Mouse (Mus musculus) midbrain, embryonic 10.5 days (tissue): ENCODE data around the gene 1700011M02Rik. TPM values are rescaled to one million over a fixed set of nuclear protein-coding genes. Genes with fewer than 3 reads are reported as not detected.
A peak's percentile ranks its signal among the peaks of the same experiment; 100 is the strongest.
"Not testable (repeated sequence)": the region's sequence is repeated elsewhere in the genome, so short reads cannot be mapped to it uniquely, and the experiment has no call there.

ENCODE experiments used
- DNase-seq: peaks from one replicate; pipeline ENCODE4 v3.0.0-alpha.2; 2017; ENCODE audit warnings: low spot score
- H3K27ac ChIP-seq: fragments of 300-500 bp; sonication (generic); replicated peaks from 2 replicates; pipeline ENCODE4 v1.5.1; 2016; ENCODE audit warnings: mild to moderate bottlenecking
- H3K27me3 ChIP-seq: fragments of 300-500 bp; sonication (generic); 2 replicates; pipeline ENCODE4 v1.6.1; 2016; ENCODE audit warnings: low read depth, mild to moderate bottlenecking; ENCODE audit not compliant: poor library complexity, severe bottlenecking
- H3K36me3 ChIP-seq: fragments of 300-500 bp; sonication (generic); 2 replicates; pipeline ENCODE4 v1.6.1; 2016; ENCODE audit warnings: mild to moderate bottlenecking, moderate library complexity
- H3K4me1 ChIP-seq: fragments of 300-500 bp; sonication (generic); 2 replicates; pipeline ENCODE4 v1.6.1; 2016
- H3K4me3 ChIP-seq: fragments of 300-500 bp; sonication (generic); 2 replicates; pipeline ENCODE4 v1.5.1; 2016; ENCODE audit warnings: mild to moderate bottlenecking, moderate library complexity
- H3K9me3 ChIP-seq: fragments of 300-500 bp; sonication (generic); replicated peaks from 2 replicates; pipeline ENCODE4 v1.6.1; 2016; ENCODE audit warnings: mild to moderate bottlenecking
- WGBS: fragments of 180-500 bp; shearing (Covaris S2); methylation state at CpG from one replicate; pipeline ENCODE4 v1.1.7; 2016; 5-methylcytosine and 5-hydroxymethylcytosine counted together
- polyA plus RNA-seq: library from polyadenylated mRNA; unstranded; fragments of >200 nt; fragmentation: Nextera tagmentation; extraction: Ambion mirVana; gene quantifications from 2 replicates; pipeline ENCODE4 v1.2.1, GENCODE M21; 2016

The 1700011M02Rik gene
- polyA plus RNA-seq: not detected in 2 replicates

DNA sequence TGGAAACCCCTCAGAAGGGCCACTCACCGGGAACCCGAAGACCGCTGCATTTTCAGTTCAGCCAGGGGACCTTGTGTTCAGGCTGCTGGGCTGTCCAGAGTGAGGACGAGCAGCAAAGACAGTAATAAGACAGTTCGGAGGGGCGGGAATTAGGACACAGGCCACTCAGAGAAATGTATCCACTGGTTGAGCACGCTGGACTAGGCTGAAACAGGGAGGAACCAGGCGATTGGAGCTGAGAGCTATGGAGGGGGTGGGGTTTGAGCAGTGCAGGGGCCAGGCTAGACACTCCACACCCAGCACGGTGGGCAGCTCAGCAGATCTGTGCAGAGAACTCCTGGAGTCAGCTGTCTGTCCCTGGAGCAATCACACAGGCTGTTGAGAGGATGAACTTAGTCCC is at the start of gene 1700011M02Rik, which contains the start of gene Dmrtc1a:
Gene 1700011M02Rik, plus strand, starts transcription at position 319 of the 400 bp plus-strand sequence.
Gene Dmrtc1a, minus strand, starts transcription at position 101 of the 400 bp plus-strand sequence.
- not testable (repeated sequence) for H3K4me3 ChIP-seq, DNase-seq, H3K9me3 ChIP-seq, H3K36me3 ChIP-seq, H3K4me1 ChIP-seq, H3K27ac ChIP-seq
- 89% methylated on average over 8 of the region's 9 CpGs for WGBS
- peaks cover 84% of the 10 kb centered on the region for H3K27me3 ChIP-seq

DNA sequence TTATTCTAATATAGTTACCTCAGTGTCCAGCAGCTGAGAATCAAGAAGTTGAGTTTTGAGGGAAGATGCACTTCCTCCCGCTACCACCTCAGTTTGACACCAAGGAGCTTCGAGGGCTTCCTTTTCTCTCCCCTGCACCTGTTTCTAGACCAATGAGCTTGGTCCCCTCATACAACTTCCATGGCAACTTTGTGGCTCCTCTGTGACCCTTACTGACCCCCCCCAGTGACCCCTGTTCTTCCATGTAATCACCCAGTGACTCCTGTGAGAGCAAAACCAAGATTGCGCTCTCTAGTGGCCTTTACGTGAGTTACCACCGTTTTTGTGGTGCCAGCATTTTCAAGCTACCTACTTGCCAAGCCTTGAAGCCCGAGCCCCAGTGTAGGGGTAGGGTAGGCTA is 40.8 kb upstream of the 1700011M02Rik start, which contains the start of gene 1700031F05Rik:
Gene 1700031F05Rik, minus strand, starts transcription at position 101 of the 400 bp plus-strand sequence.
- WGBS: 84% methylated on average over 6 of the region's 6 CpGs
- Histone ChIP-seq H3K27me3 (peaks cover 58% of the 10 kb centered on the region), H3K36me3 (no peaks in the 10 kb centered on the region), H3K27ac (no peak within 1 kb of the TSS), H3K4me3 (no peak within 1 kb of the TSS), H3K4me1 (no peaks in the 10 kb centered on the region), H3K9me3 (no peaks in the 10 kb centered on the region)
- no peak for DNase-seq

DNA sequence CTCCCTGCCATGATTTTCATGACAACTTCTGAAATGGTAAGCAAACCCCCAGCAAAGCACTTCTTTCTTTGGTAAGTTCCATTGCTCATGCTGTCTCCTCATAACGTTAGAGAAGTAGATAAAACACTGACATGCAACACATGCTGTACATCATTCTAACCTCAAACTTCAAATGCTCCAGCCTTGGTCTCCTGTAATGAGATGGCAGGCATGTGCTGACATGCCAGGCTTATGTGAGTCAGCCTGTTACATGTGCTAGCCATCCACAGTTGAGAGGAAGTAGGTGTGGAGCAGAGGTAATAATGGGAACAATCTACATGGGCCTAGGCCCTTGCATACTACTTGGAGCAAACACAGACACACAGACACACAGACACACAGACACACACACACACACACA is 6.1 kb downstream of the 1700011M02Rik start:
- not testable (repeated sequence) for H3K9me3 ChIP-seq, H3K36me3 ChIP-seq, H3K27ac ChIP-seq, DNase-seq, H3K4me3 ChIP-seq, H3K4me1 ChIP-seq
- H3K27me3 ChIP-seq: peaks cover 70% of the 10 kb centered on the region
- 83% methylated on average over 1 of the region's 1 CpGs for WGBS

DNA sequence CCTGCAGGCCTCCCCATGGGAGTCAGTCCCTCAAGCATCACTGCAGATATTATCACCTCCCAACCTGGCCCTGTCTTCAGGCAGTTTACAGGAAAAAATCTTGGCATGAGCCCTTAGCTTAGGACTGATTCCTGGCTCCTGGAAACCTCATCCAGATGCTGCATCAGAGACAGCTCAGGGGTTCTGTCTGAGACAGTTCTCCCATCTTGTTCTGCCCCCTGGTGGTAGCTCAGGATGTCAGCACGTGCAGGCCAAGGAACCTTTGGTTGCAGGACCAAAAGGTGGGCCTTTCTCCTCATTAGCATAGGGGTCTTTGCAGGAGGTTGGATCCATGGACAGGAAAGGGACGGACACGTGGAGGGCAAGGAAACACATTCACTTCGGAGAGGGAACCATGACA is 18.0 kb downstream of the 1700011M02Rik start:
- H3K27ac ChIP-seq, H3K9me3 ChIP-seq, H3K4me3 ChIP-seq, H3K36me3 ChIP-seq, H3K4me1 ChIP-seq: not testable (repeated sequence)
- H3K27me3 ChIP-seq: peaks cover 41% of the 10 kb centered on the region
- peak; percentile 18 for DNase-seq
- 24% methylated on average over 4 of the region's 4 CpGs for WGBS

DNA sequence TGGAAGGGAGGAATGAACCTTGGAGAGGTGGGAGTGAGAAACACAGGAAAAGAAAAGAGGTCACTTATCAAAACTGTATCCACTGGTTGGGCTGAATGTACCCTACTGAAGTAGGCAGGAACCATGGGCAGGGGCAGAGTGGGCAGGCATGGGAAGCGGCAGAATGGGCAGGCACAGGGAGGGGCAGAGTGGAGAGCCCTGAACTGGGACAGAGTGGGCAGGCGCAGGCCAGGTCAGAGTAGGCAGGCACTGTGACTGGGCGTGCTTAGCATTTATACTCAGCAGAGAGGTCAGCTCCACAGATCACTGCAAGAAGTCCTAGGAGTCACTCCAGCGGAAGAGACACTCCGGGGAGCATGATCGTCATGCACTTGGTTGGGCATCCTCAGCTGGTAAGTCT is 19.4 kb downstream of the 1700011M02Rik start, which contains the start of gene 1700018G05Rik:
Gene 1700018G05Rik, plus strand, starts transcription at position 301 of the 400 bp plus-strand sequence.
- WGBS: 97% methylated on average over 6 of the region's 6 CpGs
- not testable (repeated sequence) for H3K4me3 ChIP-seq, H3K4me1 ChIP-seq, H3K27ac ChIP-seq, H3K36me3 ChIP-seq, DNase-seq, H3K9me3 ChIP-seq
- peaks cover 35% of the 10 kb centered on the region for H3K27me3 ChIP-seq

DNA sequence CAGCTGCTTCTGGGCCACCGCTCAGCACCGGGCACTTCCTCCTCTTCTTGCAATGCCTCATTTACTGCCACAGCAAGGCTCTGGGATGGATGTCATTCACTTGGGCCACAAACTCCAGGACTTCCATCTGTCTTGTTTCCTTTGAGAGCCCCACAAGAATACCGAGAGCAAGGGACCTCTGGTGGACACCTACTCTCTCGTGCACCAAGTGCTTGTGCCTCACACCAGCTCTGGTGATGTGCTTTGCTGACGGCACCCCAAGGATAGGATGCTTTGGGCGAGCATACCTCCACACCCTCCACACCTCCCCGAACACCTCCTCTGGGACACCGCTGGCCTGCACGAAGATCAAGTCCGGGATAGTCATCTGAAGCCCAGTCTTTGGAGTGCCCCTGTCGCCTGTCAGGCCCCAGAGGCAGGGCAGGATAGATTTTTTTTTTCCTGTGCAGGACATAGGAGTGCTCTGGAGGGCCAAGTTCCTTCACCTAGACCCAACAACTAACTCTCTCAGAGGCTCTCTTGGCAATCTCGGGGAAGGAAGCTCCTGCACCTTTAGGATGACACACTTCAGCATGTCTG is 24.4 kb downstream of the 1700011M02Rik start:
- H3K27ac ChIP-seq: peak overlapping the region; percentile 86
- H3K9me3 ChIP-seq: no peaks in the 10 kb centered on the region
- 44% methylated on average over 12 of the region's 12 CpGs for WGBS
- no peak for DNase-seq
- H3K36me3 ChIP-seq: no peaks in the 10 kb centered on the region
- H3K4me1 ChIP-seq: no peaks in the 10 kb centered on the region
- peak overlapping the region; percentile 67 for H3K4me3 ChIP-seq
- peaks cover 77% of the 10 kb centered on the region for H3K27me3 ChIP-seq

DNA sequence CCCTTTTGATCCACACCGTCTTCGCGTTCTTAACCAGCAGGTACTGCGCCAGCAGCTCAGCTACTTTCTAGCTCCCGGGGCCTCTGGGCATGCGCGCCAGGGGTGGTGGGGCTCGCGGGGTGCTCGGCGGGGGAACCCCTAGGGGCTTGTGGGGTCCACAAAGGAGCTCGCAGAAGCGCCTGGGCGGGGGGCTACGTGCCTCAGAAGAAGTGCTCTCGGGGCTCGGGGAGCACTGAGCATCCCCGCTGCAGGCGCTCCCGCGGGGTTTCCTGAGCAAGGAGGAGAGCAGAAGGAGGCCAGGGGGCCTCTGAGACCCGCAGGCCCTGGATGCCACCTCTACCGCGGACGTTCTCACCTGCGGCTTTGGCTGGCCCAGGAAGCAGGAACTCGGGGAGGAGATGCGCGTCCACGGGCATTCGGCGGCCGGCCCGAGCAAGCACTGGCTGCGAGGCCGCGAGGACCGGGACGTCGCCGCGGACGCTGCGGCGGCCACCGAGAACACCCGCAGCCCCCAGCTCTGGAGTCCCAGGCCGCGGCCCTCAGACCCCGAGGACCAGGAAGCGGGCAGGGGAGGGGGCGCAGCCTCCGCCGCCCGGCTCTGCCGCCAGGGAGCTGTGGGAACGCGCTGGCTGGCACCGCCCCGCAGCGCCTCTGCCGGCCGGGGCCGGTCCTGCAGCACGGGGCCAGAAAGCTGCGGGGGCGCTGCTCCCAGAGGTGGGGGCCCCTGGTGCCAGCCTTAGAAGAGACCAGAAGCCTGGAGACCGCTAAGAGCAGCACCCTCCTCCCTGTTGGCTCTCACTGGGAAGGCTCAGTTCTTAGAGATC is 25.1 kb downstream of the 1700011M02Rik start:
- 27% methylated on average over 60 of the region's 68 CpGs for WGBS
- peak overlapping the region; percentile 86 for H3K27ac ChIP-seq
- DNase-seq: peak; percentile 64
- peaks cover 77% of the 10 kb centered on the region for H3K27me3 ChIP-seq
- no peaks in the 10 kb centered on the region for H3K4me1 ChIP-seq
- H3K36me3 ChIP-seq: no peaks in the 10 kb centered on the region
- peak overlapping the region; percentile 67 for H3K4me3 ChIP-seq
- H3K9me3 ChIP-seq: no peaks in the 10 kb centered on the region

DNA sequence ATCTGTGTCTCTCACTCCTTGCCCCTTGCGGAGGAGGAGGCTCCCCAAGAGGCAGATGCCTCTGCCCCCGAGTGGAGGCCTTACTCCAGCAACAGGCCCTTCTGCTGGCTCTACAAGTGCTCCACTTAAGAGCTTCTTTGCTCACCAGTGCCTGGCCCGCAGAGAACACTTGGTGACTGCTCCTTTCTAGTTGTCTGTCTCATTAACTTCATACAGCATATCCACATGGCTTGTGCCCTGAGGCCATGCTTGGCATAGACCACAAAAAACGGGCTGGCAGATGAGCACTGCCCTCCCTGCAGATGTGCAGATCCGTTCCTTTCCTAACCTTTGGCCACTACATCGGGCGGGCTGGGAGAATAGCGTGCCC is 25.7 kb downstream of the 1700011M02Rik start:
- WGBS: 63% methylated on average over 8 of the region's 8 CpGs
- H3K36me3 ChIP-seq: no peaks in the 10 kb centered on the region
- peaks cover 74% of the 10 kb centered on the region for H3K27me3 ChIP-seq
- DNase-seq: no peak
- H3K4me3 ChIP-seq: peak overlapping the region; percentile 67
- no peak overlapping the region for H3K27ac ChIP-seq
- no peaks in the 10 kb centered on the region for H3K9me3 ChIP-seq
- H3K4me1 ChIP-seq: no peaks in the 10 kb centered on the region

DNA sequence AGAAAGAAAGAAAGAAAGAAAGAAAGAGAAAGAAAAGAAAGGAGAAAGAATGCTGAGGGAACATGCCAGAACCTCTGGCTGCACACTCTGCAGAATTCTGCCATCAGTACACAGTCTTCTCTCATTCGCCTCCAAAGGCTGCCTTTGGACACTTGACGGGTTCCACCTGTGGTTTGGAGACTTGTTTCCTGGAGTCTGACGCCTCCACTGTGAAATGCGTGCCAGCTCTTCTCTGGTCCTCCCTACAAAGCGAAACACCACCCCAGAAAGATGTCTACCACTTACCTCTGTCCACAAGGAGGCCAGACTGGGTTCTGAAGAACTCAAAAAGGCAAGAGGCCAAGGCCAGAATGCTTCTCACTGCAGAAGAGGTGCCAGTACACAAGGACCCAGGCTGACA is 28.0 kb downstream of the 1700011M02Rik start:
- H3K36me3 ChIP-seq: no peaks in the 10 kb centered on the region
- peaks cover 75% of the 10 kb centered on the region for H3K27me3 ChIP-seq
- H3K9me3 ChIP-seq: no peaks in the 10 kb centered on the region
- no peaks in the 10 kb centered on the region for H3K4me1 ChIP-seq
- H3K4me3 ChIP-seq: no peak overlapping the region
- DNase-seq: no peak
- no peak overlapping the region for H3K27ac ChIP-seq
- WGBS: 85% methylated on average over 5 of the region's 5 CpGs

DNA sequence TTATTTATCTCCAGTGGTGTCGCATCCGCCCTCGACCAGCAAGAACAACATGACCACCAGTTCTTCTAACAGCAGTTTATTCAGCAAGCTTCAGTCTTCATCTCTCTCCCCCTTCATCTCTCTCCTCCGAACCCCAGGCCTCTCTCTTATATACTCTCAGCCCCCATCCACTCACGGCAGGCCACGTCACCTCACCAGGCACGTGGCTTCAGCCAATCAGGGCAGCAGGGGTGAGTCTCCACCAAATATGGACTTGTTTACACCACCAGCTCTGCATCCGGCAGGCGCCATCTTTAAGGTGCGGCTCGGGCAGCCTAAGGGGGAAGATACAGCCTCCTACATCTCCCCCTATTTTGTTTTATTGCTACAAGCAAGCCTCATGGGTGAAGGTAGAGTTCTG is 41.4 kb downstream of the 1700011M02Rik start:
- DNase-seq, H3K4me3 ChIP-seq, H3K4me1 ChIP-seq, H3K9me3 ChIP-seq, H3K27ac ChIP-seq, H3K36me3 ChIP-seq: not testable (repeated sequence)
- H3K27me3 ChIP-seq: peaks cover 75% of the 10 kb centered on the region
- WGBS: 90% methylated on average over 11 of the region's 11 CpGs

DNA sequence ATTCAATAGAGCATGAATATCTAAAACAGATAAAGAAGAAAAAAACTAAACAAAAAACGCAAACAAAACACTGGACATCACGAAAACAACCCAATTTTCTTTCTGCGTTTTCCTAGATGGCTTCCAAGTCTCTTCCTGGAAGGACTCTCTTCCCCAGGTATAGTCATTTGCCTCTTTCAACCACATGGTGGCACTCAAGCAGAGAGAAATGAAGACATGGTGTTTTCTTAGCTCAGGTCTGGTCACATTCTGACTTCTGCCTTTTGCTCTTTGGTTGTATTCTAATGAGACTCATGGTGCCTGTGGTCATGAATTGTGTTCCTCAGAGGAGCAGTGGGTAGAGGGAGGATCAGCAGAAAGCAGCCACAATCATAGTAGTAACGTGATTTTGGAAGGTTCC is 50.2 kb downstream of the 1700011M02Rik start:
- Histone ChIP-seq H3K27me3 (peaks cover 45% of the 10 kb centered on the region), H3K36me3 (no peaks in the 10 kb centered on the region), H3K4me1 (no peaks in the 10 kb centered on the region), H3K27ac (no peak overlapping the region), H3K4me3 (no peak overlapping the region), H3K9me3 (no peaks in the 10 kb centered on the region)
- peak; percentile 15 for DNase-seq
- WGBS: 45% methylated on average over 4 of the region's 4 CpGs
